Mouse (Mus musculus): ENCODE measurements around the gene Stk10.
A peak's percentile ranks its signal among the peaks of the same experiment; 100 is the strongest.

Gene Stk10

DNA sequence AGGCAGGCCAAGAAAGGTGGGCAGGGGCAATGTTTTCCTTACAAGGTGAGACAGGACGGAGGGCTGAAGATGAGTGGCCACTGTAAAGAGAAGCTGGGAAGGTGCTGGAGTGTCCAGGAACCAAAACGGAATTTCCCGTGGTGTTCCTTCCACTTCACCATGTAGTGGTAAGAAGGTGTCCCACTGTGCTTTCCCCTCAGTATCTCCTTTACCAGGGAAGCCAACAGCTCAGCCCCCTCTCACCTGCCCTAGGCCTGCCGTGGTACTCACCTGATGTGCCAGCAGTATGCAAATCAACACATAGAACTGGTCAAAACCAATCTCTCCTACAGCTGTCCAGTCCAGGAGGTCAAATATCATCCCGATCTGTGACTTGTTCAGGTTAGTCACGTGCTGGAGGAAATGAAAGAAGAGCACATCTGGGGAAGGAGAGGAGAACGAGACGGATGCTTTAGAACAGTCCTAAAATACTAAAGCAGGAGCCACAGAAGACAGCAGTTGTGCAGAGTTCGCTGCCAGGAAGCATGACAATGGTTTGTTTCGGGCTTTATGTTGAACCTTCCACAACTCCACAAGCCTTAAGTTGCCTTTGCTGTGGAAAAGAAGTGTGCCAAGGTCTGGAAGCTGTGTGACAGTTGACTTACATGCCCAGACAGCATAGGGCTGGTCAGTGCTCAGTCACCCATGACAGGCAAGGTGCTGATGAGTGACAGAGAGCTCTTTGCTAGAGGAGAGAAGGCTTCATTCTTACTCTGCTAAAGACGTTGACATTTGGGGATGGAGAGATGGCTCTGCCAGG is 8.8 kb upstream of the Stk10 start:
- no peak for DNase-seq (ENCODE audit: low spot score)

DNA sequence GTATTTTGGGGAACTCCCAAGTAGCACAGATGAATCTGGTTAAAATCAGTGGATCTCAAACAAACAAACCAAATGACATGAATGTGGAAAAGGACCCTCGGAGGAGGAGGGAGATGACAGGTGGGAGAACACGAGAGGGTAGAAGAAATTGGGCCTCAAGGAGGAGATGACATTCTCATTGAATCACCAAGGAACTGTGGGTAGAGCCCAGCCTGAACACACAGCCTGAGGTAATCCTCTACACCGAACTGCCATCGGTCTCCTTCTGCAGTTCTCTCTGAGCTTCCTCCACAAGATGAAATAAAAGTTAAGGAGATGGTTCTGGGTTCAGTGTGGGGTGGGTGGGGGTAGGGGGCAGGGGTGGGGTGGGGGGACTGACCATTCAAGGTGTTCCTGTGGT is 6.1 kb upstream of the Stk10 start:
- DNase-seq (ENCODE audit: low spot score): no peak

DNA sequence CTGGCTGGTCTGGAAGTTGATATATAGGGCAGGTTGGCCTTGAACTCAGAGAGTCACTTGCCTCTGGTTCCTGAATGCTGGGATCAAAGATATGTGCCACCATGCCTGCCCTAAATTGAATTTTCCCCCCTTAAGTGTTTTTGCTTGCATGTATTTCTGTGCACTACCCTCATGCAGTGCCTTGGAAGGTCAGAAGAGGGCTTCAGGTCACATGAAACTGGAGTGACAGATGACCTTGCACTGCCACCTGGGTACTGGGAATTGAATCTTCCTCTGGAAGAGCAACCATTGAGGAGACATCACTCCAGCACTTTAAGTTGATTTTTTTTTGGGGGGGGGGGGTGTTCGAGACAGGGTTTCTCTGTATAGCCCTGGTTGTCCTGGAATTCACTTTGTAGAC is 3.0 kb upstream of the Stk10 start:
- DNase-seq (ENCODE audit: low spot score): no peak

DNA sequence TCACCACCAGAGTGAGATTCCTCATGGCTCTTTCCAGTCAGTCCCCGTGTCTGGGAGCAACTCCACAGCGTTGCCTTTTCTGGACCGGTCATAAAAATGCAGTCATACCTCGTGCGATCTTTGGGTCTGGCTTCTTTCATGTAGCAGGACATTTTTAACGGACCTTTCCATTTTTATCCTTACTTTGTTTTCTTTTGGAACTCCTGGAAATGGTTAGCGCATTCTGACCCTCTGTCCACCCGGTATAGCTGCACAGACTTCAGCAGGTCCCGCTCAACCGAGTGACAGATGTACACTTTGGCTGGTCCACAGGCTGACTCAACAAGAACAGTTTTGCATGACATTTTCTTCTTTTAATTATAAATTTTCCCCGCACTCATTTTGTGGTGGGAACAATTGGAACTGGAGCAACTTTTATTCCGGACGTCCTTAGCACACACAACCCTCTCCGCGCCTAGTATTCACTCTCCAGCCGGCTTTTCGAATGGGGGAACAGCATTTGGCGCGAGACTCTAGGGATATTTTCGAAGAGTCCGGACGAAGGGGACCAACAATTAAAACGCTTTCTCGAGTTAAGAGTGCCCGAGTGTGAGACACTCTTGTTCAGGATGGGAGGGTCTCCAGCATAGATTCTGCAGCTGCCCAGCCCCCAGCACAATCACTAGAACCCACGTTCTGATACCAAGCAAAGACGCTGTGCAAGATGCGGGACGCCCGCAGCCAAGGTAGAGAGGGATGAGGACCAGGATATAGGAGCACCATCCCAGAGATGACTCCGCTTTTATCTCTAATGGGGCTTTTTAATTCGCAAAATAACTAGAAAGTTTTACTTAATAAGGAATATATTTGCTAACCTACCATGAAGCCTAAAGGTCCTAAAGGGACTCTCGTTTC is 987 bp upstream of the Stk10 start, which contains the start of gene Efcab9:
TSS of gene Efcab9 (minus strand) at position 211 of the 894 bp plus-strand sequence.
- no peak for DNase-seq (ENCODE audit: low spot score)

DNA sequence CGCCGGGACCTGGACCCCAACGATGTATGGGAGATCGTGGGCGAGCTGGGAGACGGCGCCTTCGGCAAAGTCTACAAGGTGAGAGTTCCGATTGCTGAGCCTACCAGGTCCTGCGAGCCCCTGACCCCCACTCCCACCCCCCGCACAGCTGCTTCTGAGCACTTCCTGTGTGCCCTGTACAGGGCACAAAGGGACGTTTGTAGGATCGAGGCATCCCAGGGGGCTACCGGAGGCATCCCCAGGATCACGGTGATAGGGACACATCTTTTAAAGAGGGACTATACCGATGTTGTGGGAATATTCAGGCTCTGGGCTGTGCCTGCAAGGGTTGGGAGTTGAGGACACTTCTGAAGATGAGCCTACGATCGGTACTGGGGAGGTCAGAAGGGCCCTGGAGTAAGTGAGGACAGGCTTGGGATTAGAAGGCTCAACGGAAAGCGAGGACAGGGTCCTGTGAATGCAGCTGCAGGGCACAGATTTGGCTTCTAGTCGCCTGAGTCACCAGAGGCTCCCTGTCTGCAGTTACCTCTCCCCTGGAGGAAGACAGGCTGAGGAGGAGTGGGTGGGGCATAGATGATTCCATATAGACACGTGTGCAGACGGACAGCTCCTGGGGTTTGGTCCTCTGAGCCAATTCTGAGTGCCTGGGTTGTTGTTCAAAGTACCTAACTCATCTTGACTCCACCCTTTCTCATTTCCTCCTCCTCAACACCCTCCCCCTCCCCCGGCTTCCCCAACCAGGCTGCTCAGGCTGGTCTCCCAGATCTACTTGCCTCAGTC is 567 bp downstream of the Stk10 start:
- peak; percentile 73 for DNase-seq (ENCODE audit: low spot score)

DNA sequence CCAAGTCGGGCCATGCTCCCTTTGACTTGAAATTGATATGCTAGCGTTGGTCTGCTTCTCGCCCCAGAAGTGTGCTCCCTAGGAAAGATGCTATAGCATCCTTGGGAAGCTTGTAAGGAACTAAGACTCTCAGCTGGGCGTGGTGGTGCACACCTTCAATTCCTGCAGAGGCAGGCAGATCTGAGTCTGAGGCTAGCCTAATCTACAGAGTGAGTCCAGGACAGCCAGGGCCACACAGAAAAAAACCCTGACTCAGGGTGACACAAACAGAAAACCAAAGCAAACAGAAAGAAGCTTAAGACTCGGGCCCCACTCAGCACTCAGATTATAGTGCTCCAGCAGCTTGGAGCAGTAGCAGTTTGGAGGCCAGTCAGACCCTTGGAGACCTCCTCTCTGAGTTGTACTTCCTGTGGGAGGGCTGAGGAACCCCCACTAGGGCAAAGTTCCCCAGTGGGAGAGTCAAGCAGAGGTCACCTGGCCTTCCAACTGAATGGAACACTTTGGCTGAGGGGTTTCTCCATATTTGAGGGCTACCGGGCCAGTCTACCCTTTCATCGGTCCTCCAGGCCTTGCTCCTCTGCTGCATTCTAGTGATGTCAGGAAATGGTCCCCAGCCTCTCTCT is 1.5 kb downstream of the Stk10 start:
- no peak for DNase-seq (ENCODE audit: low spot score)

DNA sequence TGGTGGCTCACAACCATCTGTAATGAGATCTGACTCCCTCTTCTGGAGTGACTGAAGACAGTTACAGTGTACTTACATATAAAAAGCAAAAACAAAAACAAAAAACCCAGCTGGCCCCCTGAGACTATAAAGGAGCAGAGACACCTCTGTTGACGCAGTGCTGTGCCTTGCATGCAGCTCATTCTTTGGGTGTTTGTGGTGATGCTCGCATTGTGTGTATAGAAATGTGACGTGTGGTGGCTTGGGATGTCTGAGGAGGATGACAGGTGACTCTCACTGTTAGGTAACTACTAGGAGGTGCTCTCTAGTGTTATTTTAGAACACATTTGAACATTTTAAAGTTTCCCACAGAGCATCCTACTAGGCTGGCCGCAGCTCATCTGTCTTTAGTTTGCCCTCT is 2.5 kb downstream of the Stk10 start:
- no peak for DNase-seq (ENCODE audit: low spot score)

DNA sequence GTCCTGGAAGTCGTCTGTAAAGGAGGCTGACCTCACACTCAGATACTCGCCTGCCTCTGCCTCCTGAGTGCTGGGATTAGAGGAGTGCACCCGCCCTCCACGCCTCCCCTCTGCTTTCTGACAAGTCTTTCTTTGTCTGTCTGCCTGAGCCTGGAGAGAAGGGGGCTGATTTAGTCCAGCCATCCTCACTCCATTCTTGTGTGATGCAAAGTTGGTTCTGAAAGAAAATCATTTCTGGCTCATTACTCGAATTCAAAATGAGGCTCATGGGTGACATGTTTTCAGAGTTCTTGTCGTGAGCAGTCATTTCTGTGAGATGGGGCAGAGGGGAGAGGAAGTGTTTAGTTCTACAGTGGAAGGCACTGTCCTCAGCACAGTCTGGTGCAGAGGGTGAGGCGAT is 3.8 kb downstream of the Stk10 start:
- DNase-seq (ENCODE audit: low spot score): no peak

DNA sequence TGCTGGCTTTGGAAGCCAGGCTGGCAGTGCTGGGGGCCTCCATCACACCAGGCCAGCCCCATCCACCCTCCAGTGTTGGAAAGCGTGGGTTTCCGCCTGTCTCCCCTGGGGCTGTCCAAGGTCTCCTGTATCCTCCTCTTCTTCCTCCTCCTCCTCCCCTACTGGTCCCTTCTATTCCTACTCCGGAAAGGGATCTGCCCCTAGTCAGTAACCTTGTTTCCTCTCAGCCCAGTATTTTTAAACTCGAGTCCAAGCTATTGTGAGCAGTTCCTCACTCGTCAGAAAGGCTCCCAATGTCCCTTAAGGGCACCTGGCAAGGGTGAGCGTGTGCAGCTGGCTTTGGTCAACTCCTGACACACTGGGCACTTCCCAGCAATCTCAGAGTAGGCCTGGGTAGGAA is 5.3 kb downstream of the Stk10 start:
- no peak for DNase-seq (ENCODE audit: low spot score)

DNA sequence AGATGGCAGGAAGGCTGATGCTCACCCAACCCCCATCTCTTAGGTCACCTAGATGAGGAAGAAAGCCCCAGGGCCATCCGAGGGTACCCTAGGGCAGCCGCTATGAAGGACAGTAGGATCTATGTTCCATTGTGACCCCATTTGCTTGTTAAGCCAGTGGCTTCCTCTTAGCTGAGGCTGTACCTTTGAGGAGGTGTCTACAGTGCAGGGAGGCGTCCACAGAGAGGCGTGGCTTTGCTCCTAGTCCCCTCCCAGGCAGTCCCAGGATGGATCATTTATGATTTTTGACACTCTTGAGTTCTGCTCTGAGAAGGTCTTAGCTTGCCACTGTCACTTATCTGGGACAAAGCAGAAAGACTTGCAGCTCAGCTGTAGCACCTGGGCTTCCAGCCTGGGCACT is 5.7 kb downstream of the Stk10 start:
- DNase-seq (ENCODE audit: low spot score): no peak

DNA sequence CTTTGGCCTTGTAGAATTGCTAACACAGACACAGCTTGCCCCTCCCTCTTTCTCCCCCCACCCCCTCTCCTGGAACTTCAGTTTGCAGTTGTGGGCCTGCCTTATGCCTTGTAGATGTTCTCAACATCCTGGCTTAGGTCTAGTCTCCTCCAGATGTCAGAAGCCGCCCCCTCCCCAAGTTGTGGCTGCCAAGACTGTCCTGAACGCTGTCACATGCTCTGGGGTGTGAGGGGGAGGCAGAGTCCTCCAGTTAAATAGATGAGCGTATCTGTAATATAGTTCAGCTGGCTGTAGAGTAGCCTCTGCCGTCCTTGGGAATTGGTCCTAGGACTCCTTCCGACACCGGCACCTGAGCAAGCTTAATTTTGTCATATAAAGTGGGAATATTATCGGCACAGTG is 6.6 kb downstream of the Stk10 start:
- no peak for DNase-seq (ENCODE audit: low spot score)

DNA sequence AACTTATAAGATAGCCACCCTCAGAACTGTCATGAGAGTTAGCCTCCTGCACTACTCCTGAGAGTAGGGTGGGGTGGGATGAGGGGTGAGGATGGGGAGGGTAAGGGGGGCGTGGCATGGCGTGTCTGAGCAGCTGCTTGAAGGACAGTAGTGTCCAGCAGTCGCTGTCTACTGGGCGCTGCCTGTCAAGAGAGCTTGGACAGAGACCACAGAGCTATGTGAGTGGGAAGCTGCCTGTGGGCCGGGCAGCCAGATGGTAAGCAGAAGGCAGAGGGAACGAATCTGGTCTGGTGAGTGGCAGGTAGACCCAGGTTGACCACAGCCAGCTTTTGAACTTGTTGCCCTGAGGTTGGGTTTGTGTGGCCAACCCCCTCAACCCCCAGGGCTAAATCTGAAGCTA is 7.4 kb downstream of the Stk10 start:
- no peak for DNase-seq (ENCODE audit: low spot score)

DNA sequence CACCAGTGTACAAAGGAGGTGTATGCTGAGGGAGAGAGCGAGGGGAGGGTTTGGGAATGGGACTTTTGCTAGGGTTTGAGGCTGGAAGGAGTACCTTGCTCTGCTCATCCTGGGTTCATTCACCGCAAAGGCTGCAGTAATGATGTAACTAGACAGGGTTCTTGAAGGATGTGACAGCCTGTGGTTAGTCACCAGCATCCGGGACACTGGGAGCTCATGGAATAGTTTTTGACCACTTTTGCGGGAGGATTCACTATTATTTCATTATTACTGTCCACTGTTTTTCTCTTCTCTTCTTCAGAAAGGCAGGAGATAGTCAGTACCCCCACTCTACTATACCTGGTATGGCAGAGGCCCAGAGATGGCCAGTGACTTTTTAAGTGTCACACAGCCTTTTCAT is 9.1 kb downstream of the Stk10 start:
- DNase-seq (ENCODE audit: low spot score): no peak

DNA sequence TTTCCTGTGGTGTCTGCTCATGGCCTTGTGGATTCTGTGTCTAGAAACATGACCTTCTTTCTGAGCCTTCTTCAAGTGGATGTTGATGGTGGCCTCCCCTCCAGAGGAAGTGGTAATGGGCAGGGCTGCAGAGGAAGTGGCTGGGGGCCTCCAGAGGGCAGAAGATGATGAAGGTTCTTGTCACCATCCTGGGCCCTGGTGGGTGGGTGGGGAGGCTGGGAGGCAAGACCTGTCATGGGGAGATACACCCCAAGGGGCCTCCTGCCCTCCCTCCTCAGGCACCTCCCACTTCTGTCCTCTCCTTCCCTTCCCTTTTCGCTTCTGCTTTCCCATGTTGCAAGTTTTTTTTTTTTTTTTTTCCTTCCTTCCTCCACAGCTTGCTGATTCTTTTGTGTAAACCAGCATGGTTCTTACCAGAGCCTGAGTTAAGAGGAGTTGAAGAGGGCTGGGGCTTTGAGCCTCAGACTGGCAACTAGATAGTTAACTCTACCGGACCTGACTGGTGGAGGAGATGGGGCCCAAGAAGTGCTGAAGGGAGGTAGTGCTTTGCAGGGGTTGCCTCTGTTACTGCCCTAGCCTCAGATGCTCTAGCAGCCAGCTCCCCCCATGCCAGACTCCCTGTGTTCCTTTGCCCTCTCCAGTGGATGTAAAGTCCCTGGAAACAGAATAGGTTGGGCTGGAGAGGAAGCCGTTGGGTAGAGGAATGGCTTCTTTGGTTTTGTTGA is 9.7 kb downstream of the Stk10 start:
- DNase-seq (ENCODE audit: low spot score): peak; percentile 79

DNA sequence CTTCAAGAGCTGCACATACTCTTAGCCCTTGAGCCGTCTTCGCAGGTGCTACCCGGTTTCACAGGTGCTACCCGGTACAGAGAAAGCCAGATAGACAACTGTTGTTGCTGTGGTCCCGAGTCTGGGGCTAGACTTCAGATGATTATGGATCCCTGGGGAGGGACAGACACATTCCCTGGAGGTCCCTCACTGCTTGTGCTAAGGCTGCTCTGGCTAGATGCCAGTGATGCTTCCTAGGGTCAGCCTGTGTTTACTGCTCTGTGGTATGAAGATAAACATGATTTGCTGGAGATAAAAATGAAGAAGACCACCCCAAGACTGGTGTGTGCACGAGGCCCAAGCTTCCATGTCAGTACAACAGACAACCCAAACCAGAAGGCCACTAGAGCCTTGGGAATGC is 10.9 kb downstream of the Stk10 start:
- DNase-seq (ENCODE audit: low spot score): no peak

DNA sequence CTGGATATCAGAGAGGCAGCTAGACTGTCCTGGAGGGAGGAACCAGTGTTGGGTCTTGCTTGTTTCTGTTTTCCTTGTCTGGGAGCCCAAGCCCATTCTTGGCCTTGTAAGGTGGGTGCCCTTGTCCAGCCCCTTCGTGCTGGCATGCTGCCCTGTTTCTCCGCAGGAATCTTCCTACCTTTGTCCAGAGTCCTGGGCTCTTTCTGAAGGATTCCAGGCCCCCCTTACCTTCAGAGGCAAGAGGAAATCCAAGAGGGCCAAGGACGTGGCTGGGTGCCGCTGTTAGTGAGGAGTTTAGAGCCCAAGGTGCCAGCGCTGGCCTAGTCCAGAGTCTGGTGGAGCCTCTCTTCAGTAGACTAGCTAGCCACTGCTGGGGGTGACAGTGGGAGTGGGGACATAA is 11.4 kb downstream of the Stk10 start:
- DNase-seq (ENCODE audit: low spot score): no peak

DNA sequence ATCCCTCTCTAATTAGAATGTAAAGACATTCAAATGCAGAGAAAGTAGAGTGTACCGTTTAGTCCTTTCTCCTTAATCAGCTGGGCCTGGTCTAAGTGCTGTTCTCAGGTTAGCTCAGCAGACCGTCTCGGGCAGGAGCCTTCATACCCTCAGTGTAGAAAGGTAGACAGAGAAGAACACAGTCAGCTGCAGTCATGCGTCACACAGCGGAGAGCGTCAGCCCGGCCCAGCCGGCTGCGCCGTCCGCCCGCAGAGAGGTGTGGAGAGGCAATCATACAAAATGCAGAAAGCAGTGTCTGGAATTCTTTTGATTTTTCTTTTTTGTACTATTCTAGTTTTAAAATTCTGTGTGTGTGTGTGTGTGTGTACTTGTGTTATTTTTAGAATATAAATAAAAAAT is 12.5 kb downstream of the Stk10 start:
- no peak for DNase-seq (ENCODE audit: low spot score)

DNA sequence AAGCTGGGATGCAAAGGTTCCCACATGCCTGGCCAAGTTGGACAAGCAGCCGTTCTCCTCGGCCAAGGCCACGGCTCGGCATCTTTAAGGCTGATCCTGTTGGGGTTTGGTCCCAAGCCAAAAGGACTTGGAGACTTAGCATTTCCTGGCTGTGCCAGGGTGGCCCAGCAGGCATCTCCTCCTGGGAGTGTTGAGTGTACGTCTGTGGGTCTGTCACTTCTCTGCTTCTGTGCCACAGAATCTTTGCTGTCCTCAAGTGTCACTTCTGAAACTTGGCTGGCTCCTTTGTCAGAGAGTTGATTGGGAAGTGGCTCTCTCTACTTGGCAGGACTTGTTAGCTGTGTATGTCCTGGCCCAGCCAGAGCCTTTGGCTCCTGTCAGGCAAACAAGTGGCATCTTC is 13.4 kb downstream of the Stk10 start:
- no peak for DNase-seq (ENCODE audit: low spot score)

DNA sequence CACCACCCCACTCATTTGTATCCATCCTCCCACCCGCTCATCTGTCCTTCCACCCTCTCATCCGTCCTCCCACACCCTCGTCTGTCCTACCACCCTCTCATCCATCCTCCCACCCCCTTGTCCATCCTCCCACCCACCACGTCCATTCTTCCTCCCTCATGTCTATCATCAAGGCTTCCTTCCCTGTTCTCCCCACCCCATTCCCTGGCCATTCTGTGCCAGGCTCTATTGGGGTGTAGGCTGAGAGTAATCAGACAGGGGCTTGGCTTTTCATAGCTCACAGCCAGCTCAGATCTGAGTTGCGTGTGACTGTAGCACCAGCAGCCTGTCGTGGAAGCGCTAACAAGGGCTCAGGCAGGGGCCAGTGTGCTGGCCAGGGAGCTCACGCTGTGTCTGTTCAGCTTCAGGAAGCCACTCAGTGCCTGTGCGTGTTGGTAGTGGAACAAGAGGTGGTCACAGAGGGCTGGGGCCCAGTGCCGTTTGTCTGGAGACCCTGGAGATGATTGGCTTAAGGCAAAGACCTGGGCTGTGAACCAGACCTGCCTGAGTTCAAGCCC is 14.4 kb downstream of the Stk10 start:
- no peak for DNase-seq (ENCODE audit: low spot score)

DNA sequence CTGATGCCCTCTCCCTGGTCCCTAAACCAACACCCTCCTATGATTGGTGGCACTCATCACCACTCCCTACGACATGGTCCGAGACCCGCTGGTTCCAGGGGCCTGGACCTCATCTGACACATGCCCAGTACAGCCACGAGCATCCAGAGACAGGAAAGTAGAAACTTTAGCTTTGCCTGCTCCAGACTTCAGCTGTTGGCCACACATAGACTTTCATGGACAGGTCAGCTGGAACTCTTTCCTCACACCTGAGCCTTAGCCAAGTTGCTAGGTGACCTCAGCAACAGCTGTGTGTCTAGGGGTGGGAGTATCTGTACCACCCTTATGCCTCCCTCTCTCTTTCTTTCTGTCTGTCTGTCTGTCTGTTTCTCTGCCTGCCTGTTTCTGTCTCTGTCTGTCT is 15.1 kb downstream of the Stk10 start:
- no peak for DNase-seq (ENCODE audit: low spot score)

DNA sequence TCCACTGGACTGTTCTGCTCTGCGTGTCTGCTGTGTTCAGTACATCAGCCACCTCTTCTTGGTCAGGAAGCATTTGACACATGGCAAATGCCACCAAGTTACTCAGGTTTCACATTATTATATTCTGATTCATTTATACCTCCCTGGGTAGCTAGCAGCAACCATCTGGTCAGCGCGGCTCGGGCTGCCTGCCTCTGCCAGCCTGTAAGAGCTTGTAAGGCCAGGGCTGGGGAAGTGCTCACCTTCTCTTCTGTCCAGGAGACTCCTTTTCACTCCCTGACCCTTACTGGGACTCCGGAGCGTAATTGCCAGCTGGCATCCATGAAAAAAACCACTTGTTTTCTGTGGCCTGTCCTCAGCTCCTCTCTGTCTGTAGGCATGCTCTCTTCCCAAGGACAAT is 16.1 kb downstream of the Stk10 start:
- DNase-seq (ENCODE audit: low spot score): no peak
